Mouse (Mus musculus) liver, embryonic 14.5 days (tissue): Measurements from ENCODE around the gene Zkscan4. TPM values are rescaled to one million over a fixed set of nuclear protein-coding genes. Genes with fewer than 3 reads are reported as not detected.

ENCODE experiments used
- ATAC-seq: fragments of 200-750 bp; cut with Nextera tagmentation; 2 replicates; pipeline ENCODE4 v1.8.0; 2017; ENCODE audit warnings: moderate number of reproducible peaks, mild to moderate bottlenecking, moderate library complexity; ENCODE audit not compliant: insufficient read depth
- DNase-seq, 3 experiments: peaks; one replicate each; pipeline ENCODE4 v3.0.0-alpha.2; 2012 to 2013; ENCODE audit warnings: low read depth in 3 of 3, low spot score in 3 of 3
- H3K27ac ChIP-seq: fragments of 300-500 bp; sonication (generic); 2 replicates; pipeline ENCODE4 v1.5.1; 2014; ENCODE audit warnings: moderate library complexity, mild to moderate bottlenecking, control low read depth, inconsistent platforms
- H3K27me3 ChIP-seq: fragments of 300-500 bp; sonication (generic); 2 replicates; pipeline ENCODE4 v1.6.1; 2014; ENCODE audit warnings: mild to moderate bottlenecking, low read length, moderate library complexity; ENCODE audit not compliant: control insufficient read depth, insufficient read depth
- H3K36me3 ChIP-seq: fragments of 300-500 bp; sonication (generic); replicated peaks from 2 replicates; pipeline ENCODE4 v1.6.1; 2014; ENCODE audit warnings: low read depth; ENCODE audit not compliant: control insufficient read depth, insufficient read depth
- H3K4me1 ChIP-seq, 2 experiments: fragments of 200-500 bp in 1 of 2; fragments of 300-500 bp in 1 of 2; sonication (generic) in 1 of 2; replicated peaks; 2 replicates each; pipeline ENCODE4 v1.6.1; 2012 to 2014; ENCODE audit warnings: antibody characterized with exemption in 1 of 2, inconsistent platforms in 1 of 2, low read length in 1 of 2; ENCODE audit not compliant: control insufficient read depth in 2 of 2, insufficient read depth in 2 of 2
- H3K4me2 ChIP-seq: fragments of 300-500 bp; sonication (generic); 2 replicates; pipeline ENCODE4 v1.6.1; 2014; ENCODE audit warnings: low read depth, mild to moderate bottlenecking, control low read depth, moderate library complexity
- H3K4me3 ChIP-seq, 2 experiments: fragments of 200-500 bp in 1 of 2; fragments of 300-500 bp in 1 of 2; sonication (generic) in 1 of 2; 2 replicates each; pipeline ENCODE4 v1.5.1; 2012 to 2014; ENCODE audit warnings: low read depth in 2 of 2, low read length in 2 of 2, mild to moderate bottlenecking in 2 of 2, control low read depth in 1 of 2, inconsistent platforms in 1 of 2, moderate library complexity in 1 of 2; ENCODE audit not compliant: insufficient read depth in 1 of 2
- H3K9ac ChIP-seq: fragments of 300-500 bp; sonication (generic); replicated peaks from 2 replicates; pipeline ENCODE4 v1.6.1; 2014; ENCODE audit warnings: mild to moderate bottlenecking, control low read depth, moderate library complexity
- H3K9me3 ChIP-seq: fragments of 300-500 bp; sonication (generic); 2 replicates; pipeline ENCODE4 v1.6.1; 2016; ENCODE audit warnings: low read length, mixed read lengths; ENCODE audit not compliant: control insufficient read depth
- CTCF ChIP-seq: IDR thresholded peaks from 2 replicates; pipeline ENCODE4 v1.5.1; 2016; ENCODE audit warnings: antibody characterized with exemption, low read depth, control low read depth
- EP300 ChIP-seq: IDR thresholded peaks from 2 replicates; pipeline ENCODE4 v1.6.1; 2016; ENCODE audit warnings: antibody characterized with exemption, low read depth
- WGBS: fragments of 180-500 bp; shearing (Covaris S2); extraction: QIAGEN DNeasy Blood & Tissue Kit; methylation state at CpG from one replicate; pipeline ENCODE4 v1.1.7; 2014; ENCODE audit not compliant: insufficient replicate concordance; 5-methylcytosine and 5-hydroxymethylcytosine counted together
- polyA plus RNA-seq, 2 experiments: library from polyadenylated mRNA; depleted of rRNA in 1 of 2; stranded (reverse) in 1 of 2; unstranded in 1 of 2; fragments of >200 nt; fragmentation: Nextera tagmentation in 1 of 2; extraction: Ambion mirVana in 1 of 2; gene quantifications; 2 replicates each; pipeline versions ENCODE4 v1.2.1 to v1.2.3; 2012 to 2014

Zkscan4 gene
- polyA plus RNA-seq, 2 experiments = 0.21 to 0.30 TPM

- Histone ChIP-seq H3K4me1 (peaks cover 3 to 6% of the 10 kb centered on the region in 2 experiments), H3K9ac (no peak overlapping the region), H3K4me2 (peak overlapping the region; percentile 97), H3K27ac (no peak overlapping the region), H3K9me3 (no peaks in the 10 kb centered on the region), H3K4me3 (no peak overlapping the region), H3K36me3 (no peaks in the 10 kb centered on the region), H3K27me3 (peaks cover 8% of the 10 kb centered on the region)
- 70% methylated on average over 10 of the region's 10 CpGs for WGBS
- no peak for TF ChIP-seq CTCF
- TF ChIP-seq EP300 = no peak
- DNase-seq (no peak), ATAC-seq (no peak)
These were observed 11.4 kb upstream of the Zkscan4 start for GRCm38 (mm10) chr13:21467336-21467735.

GRCm38 (mm10) chr13:21468061-21469019, 10.4 kb upstream of the Zkscan4 start, which contains the start of gene Nkapl:
TSS of gene Nkapl (minus strand) at chr13:21468509.
- TF ChIP-seq EP300 (no peak), CTCF (peak; percentile 29)
- H3K27me3 ChIP-seq = peaks cover 8% of the 10 kb centered on the region
- H3K27ac ChIP-seq = no peak within 1 kb of the TSS
- H3K4me2 ChIP-seq = peak within 1 kb of the TSS; percentile 97
- peak within 1 kb of the TSS; percentile 64 to 84 for H3K4me3 ChIP-seq
- peak within 1 kb of the TSS; percentile 76 for H3K9ac ChIP-seq
- peaks cover 7 to 8% of the 10 kb centered on the region in 2 experiments for H3K4me1 ChIP-seq
- no peaks in the 10 kb centered on the region for H3K9me3 ChIP-seq
- H3K36me3 ChIP-seq = no peaks in the 10 kb centered on the region
- under 1% methylated on average over 54 of the region's 54 CpGs for WGBS
- ATAC-seq = peak; percentile 100
- peak; percentile 81 to 85 (median 82) for DNase-seq

- Histone ChIP-seq H3K4me1 (peaks cover 7 to 8% of the 10 kb centered on the region in 2 experiments), H3K27me3 (peaks cover 8% of the 10 kb centered on the region), H3K4me2 (peak overlapping the region; percentile 97), H3K27ac (no peak overlapping the region), H3K9ac (no peak overlapping the region; the same call in 1 of the 2 replicates), H3K4me3 (no peak overlapping the region), H3K36me3 (no peaks in the 10 kb centered on the region), H3K9me3 (no peaks in the 10 kb centered on the region)
- TF ChIP-seq CTCF = no peak
- no peak for TF ChIP-seq EP300
- ATAC-seq (no peak), DNase-seq (no peak)
- WGBS = 8% methylated on average over 9 of the region's 9 CpGs
These were observed 9.6 kb upstream of the Zkscan4 start for GRCm38 (mm10) chr13:21469097-21469496.

- Histone ChIP-seq H3K9me3 (no peaks in the 10 kb centered on the region), H3K9ac (no peak overlapping the region), H3K4me1 (peaks cover 7 to 8% of the 10 kb centered on the region in 2 experiments), H3K27me3 (peaks cover 1% of the 10 kb centered on the region), H3K4me2 (no peak overlapping the region), H3K27ac (no peak overlapping the region), H3K36me3 (no peaks in the 10 kb centered on the region), H3K4me3 (no peak overlapping the region)
- WGBS = 26% methylated on average over 4 of the region's 4 CpGs
- ATAC-seq (no peak), DNase-seq (no peak)
- TF ChIP-seq EP300 (no peak), CTCF (no peak)
These were observed 6.3 kb upstream of the Zkscan4 start for GRCm38 (mm10) chr13:21472427-21472826.

- H3K9me3 ChIP-seq = no peaks in the 10 kb centered on the region
These were observed 8.2 kb downstream of the Zkscan4 start for GRCm38 (mm10) chr13:21486881-21487280.

More at GRCm38 (mm10) chr13:21486881-21487280, 8.2 kb downstream of the Zkscan4 start:
- 64% methylated on average over 1 of the region's 1 CpGs for WGBS
- ATAC-seq (no peak), DNase-seq (no peak)
- no peak overlapping the region for H3K4me3 ChIP-seq
- H3K27ac ChIP-seq = no peak overlapping the region
- no peaks in the 10 kb centered on the region for H3K4me1 ChIP-seq
- H3K4me2 ChIP-seq = no peak overlapping the region
- no peak overlapping the region for H3K9ac ChIP-seq
- TF ChIP-seq EP300 (no peak), CTCF (no peak)
- no peaks in the 10 kb centered on the region for H3K36me3 ChIP-seq
- no peaks in the 10 kb centered on the region for H3K27me3 ChIP-seq
